Mouse (Mus musculus) cerebellum, postnatal 25 days (tissue): ENCODE data around the gene Ccdc144b.

ENCODE experiments used
- DNase-seq, 2 experiments: peaks; one replicate each; pipeline ENCODE4 v3.0.0; 2021; ENCODE audit warnings: mixed read lengths in 2 of 2

The Ccdc144b gene

GRCm38 (mm10) chr3:36053447-36053846 is at the start of gene Ccdc144b:
Gene Ccdc144b (minus strand): TSS chr3:36053547.
- DNase-seq = no peak

DNA sequence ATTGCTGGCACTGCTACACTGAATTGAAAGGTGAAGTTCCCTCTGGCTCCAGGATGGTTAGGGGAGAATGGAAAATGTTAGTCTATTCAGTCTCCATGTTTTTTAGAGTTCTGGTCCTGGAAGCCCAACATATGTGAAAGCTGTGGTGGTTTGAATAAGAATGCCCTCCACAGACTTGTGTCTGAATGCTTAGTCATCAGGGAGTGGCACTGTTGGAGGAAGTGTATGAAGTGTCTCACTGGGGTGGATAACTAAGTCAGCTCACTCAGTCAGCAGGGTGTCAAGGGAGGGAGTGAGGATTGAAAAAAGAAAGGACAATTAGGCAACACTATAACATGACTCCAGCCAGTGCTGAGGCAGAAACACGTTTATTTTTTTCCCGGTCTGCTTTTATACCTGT is 42.0 kb upstream of the Ccdc144b start:
- no peak for DNase-seq

GRCm38 (mm10) chr3:36087591-36087990 is 34.2 kb upstream of the Ccdc144b start:
- no peak for DNase-seq

- DNase-seq = no peak
Measured at GRCm38 (mm10) chr3:36085394-36085793, 32.0 kb upstream of the Ccdc144b start.

GRCm38 (mm10) chr3:36083381-36083780 is 30.0 kb upstream of the Ccdc144b start:
- no peak for DNase-seq

DNA sequence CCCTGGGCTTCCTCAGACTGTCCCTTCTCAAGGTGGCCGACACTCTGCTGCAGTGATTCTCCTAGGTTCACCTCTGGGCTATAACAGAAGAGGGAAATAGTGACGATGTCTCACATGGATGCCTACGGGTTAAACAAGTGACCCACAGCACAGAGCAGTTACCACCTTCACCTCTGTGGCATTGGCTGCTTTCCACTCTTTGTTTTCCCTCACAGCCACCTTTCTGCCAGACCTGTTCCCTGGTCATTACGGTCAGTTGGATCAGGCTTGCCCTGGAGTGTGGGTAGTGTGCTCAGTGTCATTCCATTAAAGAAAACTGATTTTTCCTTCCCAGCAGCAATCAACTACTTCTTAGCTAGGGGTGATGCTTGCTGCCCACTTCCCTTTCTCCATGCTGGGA is 29.5 kb upstream of the Ccdc144b start:
- no peak for DNase-seq

DNA sequence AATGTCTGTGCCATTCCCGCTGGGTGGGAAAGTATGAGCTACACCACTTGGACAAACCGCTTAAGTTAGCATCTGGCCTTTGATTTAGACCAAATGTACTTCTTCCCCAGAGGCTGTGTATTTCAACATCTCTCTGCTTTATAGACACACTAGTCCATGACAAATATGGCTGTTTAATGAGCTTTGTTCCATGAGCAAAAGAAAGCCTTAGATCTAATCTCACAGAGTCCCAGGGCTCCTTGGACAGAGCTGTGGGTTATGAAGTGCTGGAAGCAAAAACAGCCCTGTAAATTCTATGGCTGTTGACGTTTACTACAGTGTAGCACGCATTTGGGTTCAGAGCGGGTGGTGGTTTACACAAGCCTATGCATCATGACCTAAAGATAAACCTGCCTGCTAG is 27.4 kb upstream of the Ccdc144b start:
- DNase-seq = no peak

DNA sequence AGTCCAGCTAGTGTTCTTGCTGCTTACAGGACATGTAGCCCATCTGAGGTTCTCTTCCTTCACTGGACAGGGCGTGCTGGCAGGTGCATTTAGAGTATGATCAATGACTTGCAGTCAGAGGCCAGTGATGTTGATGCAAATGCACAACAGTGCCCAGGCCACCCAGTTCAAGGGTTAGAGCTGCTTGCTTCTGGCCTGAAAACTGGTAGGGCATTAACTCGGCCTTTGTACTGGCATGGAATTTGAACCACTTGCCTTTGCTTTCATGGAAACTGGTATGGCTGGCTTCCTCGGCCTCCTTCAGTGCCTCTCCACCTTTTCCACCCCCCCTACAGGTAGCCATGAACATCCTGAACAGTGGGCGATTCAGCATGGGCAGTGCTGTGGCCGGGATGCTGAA is 26.5 kb upstream of the Ccdc144b start:
- DNase-seq = no peak

DNA sequence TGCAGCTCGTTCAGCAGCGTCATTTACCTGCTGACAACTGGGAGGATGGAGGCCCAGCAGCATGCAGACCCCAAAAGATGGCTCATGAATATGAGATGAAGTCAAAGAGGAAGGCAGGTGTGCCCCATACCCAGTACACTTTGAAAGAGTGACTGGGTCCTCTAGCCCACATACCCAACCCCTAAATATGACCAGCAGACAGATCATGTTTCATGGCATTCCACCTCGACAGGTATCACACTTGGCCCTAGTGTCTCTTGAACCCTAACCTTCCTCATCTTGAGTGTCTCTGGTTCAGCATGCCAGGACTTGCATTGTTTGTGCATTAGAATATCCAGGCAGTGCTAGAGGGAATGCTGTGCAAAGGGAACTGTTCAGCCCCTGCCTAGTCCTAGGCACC is 24.0 kb upstream of the Ccdc144b start:
- DNase-seq = no peak

GRCm38 (mm10) chr3:36075466-36075865 is 22.1 kb upstream of the Ccdc144b start:
- no peak for DNase-seq

DNA sequence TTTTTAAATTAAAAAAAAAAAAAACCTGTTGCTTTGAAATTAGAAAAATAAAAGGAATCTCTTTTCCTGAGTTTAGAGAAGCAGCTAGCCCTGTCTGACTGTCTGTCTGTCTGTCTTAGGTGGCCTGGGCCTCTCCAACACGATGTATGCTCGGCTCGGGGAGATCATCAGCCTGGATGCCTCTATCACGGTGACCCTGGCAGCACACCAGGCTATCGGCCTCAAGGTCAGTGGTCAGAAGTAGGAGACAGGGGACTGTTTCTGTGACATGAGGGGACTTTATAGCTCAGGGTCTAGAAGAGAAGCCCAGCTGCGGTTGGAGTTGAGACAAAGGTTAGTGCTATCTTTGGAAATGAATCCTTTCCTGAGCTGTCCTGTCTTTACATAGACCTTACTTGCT is 20.9 kb upstream of the Ccdc144b start:
- no peak for DNase-seq

DNA sequence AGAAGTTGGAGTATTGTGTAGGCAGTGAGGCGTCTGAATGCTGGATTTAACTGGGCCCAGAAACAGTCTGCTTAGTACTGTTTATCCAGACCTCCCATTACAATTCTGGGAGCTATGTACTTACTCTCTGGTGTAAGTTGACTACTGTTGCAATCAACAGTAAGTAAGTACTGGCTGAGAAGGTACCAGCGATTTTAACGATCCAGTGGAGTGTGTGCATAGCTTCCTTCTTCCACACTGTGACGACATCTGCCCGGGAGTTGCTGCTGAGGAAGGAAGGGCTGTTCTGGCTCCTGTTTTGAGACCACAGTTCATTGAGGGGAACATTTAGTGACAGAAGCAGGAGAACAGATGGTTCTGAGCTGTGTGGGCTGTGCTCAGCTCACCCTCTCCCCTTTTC is 17.7 kb upstream of the Ccdc144b start:
- DNase-seq = no peak

DNA sequence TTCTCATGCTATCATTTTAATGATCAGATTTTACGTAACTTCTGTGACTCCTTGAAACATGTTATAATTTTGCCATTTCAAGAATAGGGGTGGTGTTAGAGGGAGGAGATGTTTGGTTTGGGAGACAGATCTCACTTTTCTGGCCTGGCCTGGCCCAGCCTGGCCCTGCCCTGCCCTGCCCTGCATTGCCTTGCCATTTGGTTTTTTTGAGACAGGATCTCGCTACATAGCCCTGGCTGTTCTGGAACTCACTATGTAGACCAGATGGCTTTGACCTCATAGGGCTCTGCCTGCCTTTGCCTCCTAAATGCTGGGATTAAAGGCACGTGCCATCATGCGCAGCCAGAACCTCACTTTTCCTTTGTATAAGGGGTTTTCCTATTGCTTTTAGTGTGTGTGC is 17.1 kb upstream of the Ccdc144b start:
- no peak for DNase-seq

GRCm38 (mm10) chr3:36067731-36068130 is 14.4 kb upstream of the Ccdc144b start:
- no peak for DNase-seq

- DNase-seq = peak; percentile 97 to 98
Measured at GRCm38 (mm10) chr3:36065843-36066651, 12.7 kb upstream of the Ccdc144b start, which contains the start of gene Acad9. Gene Acad9 (plus strand): TSS chr3:36065979.

- no peak for DNase-seq
Measured at GRCm38 (mm10) chr3:36065166-36065565, 11.8 kb upstream of the Ccdc144b start.

DNA sequence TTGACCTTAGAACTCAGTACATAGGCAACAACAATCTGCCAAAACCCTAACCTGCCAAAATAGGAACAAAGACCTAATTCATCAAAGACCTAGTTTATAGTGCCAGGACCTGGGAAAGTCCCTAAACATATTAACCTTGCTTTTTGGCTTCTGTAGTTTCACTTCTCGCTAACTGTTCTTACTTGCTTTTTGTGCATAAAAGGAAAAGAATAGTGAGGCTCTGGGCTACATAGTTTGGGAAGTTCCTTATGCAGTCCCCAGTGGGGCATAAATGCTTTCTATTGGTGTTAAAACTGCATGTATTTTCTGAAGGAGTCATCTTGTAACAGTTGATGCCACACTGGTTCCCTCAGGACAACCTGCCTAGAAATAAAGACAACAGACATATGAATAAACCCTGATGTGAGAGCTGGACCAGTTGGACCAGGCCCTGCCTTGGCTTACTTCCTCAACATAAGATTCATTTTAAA is 11.3 kb upstream of the Ccdc144b start:
- DNase-seq = no peak

- DNase-seq = peak; percentile 63 to 79
Measured at GRCm38 (mm10) chr3:36060096-36060850, 6.9 kb upstream of the Ccdc144b start.

GRCm38 (mm10) chr3:36049106-36049505 is 4.2 kb downstream of the Ccdc144b start:
- no peak for DNase-seq

DNA sequence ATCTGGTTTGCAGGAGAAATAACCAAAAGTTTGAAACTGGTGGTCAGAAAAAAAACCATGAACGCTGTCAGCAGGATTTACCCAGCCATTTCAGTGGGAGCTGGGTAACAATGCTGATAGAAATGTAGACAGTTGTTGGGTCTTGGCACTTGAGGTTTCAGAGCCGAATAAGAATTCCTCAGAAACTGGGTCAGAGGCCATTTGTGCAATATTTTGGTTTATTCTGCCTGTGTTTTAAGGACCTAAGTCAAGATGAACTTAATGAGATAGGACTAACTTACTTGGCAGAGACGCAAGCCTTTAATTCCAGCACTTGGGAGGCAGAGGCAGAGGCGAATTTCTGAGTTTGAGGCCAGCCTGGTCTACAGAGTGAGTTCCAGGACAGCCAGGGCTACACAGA is 8.3 kb downstream of the Ccdc144b start:
- no peak for DNase-seq

DNA sequence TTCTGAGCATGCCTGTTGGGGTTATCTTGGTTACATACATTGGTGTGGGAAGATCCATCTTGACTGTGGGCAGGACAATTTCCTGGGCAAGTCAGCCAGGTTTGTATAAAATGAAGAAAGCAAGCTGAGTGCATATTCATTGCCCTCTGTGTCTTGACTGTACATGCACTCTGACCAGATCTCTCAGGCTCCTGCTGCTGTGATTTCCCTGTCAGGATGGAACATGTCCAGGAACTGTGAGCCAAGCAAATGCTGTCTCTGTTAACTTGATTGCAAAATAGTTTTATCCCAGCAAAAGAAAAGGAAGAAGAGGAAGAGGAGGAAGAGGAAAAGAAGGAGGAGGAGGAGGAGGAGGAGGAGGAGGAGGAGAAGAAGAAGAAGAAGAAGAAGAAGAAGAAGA is 8.8 kb downstream of the Ccdc144b start:
- DNase-seq = no peak

GRCm38 (mm10) chr3:36031740-36032510 is 21.4 kb downstream of the Ccdc144b start:
- no peak for DNase-seq

DNA sequence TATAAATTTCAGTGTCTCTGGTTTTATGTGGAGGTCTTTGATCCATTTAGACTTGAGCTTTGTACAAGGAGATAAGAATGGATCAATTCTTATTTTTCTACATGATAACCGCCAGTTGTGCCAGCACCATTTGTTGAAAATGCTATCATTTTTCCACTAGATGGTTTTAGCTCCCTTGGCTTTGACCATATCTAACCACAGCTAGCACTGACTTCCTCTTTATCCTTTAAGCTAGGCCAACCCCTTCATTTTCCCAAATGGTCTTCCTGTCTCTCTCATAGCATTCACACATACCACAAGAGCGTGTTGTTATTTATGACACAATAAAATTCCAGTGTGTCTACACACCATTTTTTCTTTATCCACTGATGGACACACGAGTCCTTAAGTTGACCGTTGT is 23.4 kb downstream of the Ccdc144b start:
- DNase-seq = no peak
